Mouse (Mus musculus): ENCODE measurements at regions not wholly inside any gene's neighbourhood (a gene's known extent, or its start where the extent isn't known, plus 50 kb on each side); places are given as distances from the start of the nearest gene placed in this dataset.

GRCm38 (mm10) chr1:35992937-35993336 lies 75.3 kb upstream of the Hs6st1 start:
- TF ChIP-seq POLR2A (IDR thresholded peaks at IDR 0.05; ENCODE audit: control insufficient read depth, extremely low read depth, insufficient read depth, low read length, poor library complexity) (no peak), CTCF (IDR thresholded peaks at IDR 0.05; ENCODE audit: borderline replicate concordance, control insufficient read depth, extremely low read depth, insufficient read depth, low read length, poor library complexity) (no peak)
